Mouse (Mus musculus): ENCODE data around the gene Zfp672. TPM values are rescaled to one million over a fixed set of nuclear protein-coding genes. Genes with fewer than 3 reads are reported as not detected.

The Zfp672 gene
- total and polyA plus RNA-seq, 2 experiments: 18.6 to 20.7 TPM

- no peak overlapping the region for H3K9ac ChIP-seq (ENCODE audit: low read depth, low read length)
- WGBS: 64% methylated on average over 3 of the region's 3 CpGs
- no peak for TF ChIP-seq POLR2A (IDR thresholded peaks at IDR 0.05; ENCODE audit: extremely low read depth, insufficient read depth, low read length)
- no peak for TF ChIP-seq CTCF (IDR thresholded peaks at IDR 0.05; ENCODE audit: low read depth, low read length)
- H3K27me3 ChIP-seq (ENCODE audit: control insufficient read depth, insufficient read depth, low read length): no peaks in the 10 kb centered on the region
- H3K4me3 ChIP-seq (ENCODE audit: insufficient read depth, low read depth, low read length): no peak overlapping the region
- H3K36me3 ChIP-seq (ENCODE audit: control insufficient read depth, insufficient read depth, low read length): no peaks in the 10 kb centered on the region
- H3K4me1 ChIP-seq (ENCODE audit: control insufficient read depth, insufficient read depth, low read length): no peaks in the 10 kb centered on the region
- H3K79me2 ChIP-seq (ENCODE audit: control insufficient read depth, insufficient read depth, low read length): no peaks in the 10 kb centered on the region
- H3K27ac ChIP-seq (replicated peaks; ENCODE audit: insufficient read depth, low read depth, low read length): no peak overlapping the region
- DNase-seq (ENCODE audit: extremely low read depth, low read depth, low spot score): no peak
Observed at GRCm38 (mm10) chr11:58353709-58354108, 23.6 kb upstream of the Zfp672 start.

GRCm38 (mm10) chr11:58352681-58353548 is 22.8 kb upstream of the Zfp672 start:
- no peak for DNase-seq (ENCODE audit: extremely low read depth, low read depth, low spot score)
- Histone ChIP-seq H3K4me1 (ENCODE audit: control insufficient read depth, insufficient read depth, low read length) (no peaks in the 10 kb centered on the region), H3K79me2 (ENCODE audit: control insufficient read depth, insufficient read depth, low read length) (no peaks in the 10 kb centered on the region), H3K4me3 (ENCODE audit: insufficient read depth, low read depth, low read length) (no peak overlapping the region), H3K27me3 (ENCODE audit: control insufficient read depth, insufficient read depth, low read length) (no peaks in the 10 kb centered on the region), H3K9ac (ENCODE audit: low read depth, low read length) (no peak overlapping the region), H3K36me3 (ENCODE audit: control insufficient read depth, insufficient read depth, low read length) (no peaks in the 10 kb centered on the region), H3K27ac (replicated peaks; ENCODE audit: insufficient read depth, low read depth, low read length) (no peak overlapping the region)
- 41% methylated on average over 7 of the region's 7 CpGs for WGBS
- TF ChIP-seq POLR2A (IDR thresholded peaks at IDR 0.05; ENCODE audit: extremely low read depth, insufficient read depth, low read length): no peak
- peak; percentile 11; the same call in 1 of the 2 replicates for TF ChIP-seq CTCF (IDR thresholded peaks at IDR 0.05; ENCODE audit: low read depth, low read length)

- Histone ChIP-seq H3K4me3 (ENCODE audit: insufficient read depth, low read depth, low read length) (no peak overlapping the region), H3K27me3 (ENCODE audit: control insufficient read depth, insufficient read depth, low read length) (no peaks in the 10 kb centered on the region), H3K79me2 (ENCODE audit: control insufficient read depth, insufficient read depth, low read length) (no peaks in the 10 kb centered on the region), H3K36me3 (ENCODE audit: control insufficient read depth, insufficient read depth, low read length) (0 out of 2 replicates have a peak, but pooled peaks cover 3% of the 10 kb centered on the region), H3K27ac (replicated peaks; ENCODE audit: insufficient read depth, low read depth, low read length) (no peak overlapping the region), H3K4me1 (ENCODE audit: control insufficient read depth, insufficient read depth, low read length) (no peaks in the 10 kb centered on the region), H3K9ac (ENCODE audit: low read depth, low read length) (no peak overlapping the region)
- no peak for TF ChIP-seq POLR2A (IDR thresholded peaks at IDR 0.05; ENCODE audit: extremely low read depth, insufficient read depth, low read length)
- TF ChIP-seq CTCF (IDR thresholded peaks at IDR 0.05; ENCODE audit: low read depth, low read length): no peak
- DNase-seq (ENCODE audit: extremely low read depth, low read depth, low spot score): no peak
- 78% methylated on average over 5 of the region's 5 CpGs for WGBS
Observed at GRCm38 (mm10) chr11:58351179-58351578, 21.0 kb upstream of the Zfp672 start.

- Histone ChIP-seq H3K36me3 (ENCODE audit: control insufficient read depth, insufficient read depth, low read length) (0 out of 2 replicates have a peak, but pooled peaks cover 5% of the 10 kb centered on the region), H3K4me1 (ENCODE audit: control insufficient read depth, insufficient read depth, low read length) (no peaks in the 10 kb centered on the region), H3K27me3 (ENCODE audit: control insufficient read depth, insufficient read depth, low read length) (no peaks in the 10 kb centered on the region), H3K79me2 (ENCODE audit: control insufficient read depth, insufficient read depth, low read length) (no peaks in the 10 kb centered on the region), H3K27ac (replicated peaks; ENCODE audit: insufficient read depth, low read depth, low read length) (no peak overlapping the region), H3K4me3 (ENCODE audit: insufficient read depth, low read depth, low read length) (no peak overlapping the region), H3K9ac (ENCODE audit: low read depth, low read length) (no peak overlapping the region)
- 0 out of 2 replicates have a peak, but pooled peaks have one; percentile 10 for TF ChIP-seq CTCF (IDR thresholded peaks at IDR 0.05; ENCODE audit: low read depth, low read length)
- no peak for TF ChIP-seq POLR2A (IDR thresholded peaks at IDR 0.05; ENCODE audit: extremely low read depth, insufficient read depth, low read length)
- WGBS: 82% methylated on average over 4 of the region's 4 CpGs
- no peak for DNase-seq (ENCODE audit: extremely low read depth, low read depth, low spot score)
Observed at GRCm38 (mm10) chr11:58350628-58351027, 20.5 kb upstream of the Zfp672 start.

- no peak for DNase-seq (ENCODE audit: extremely low read depth, low read depth, low spot score)
- H3K27me3 ChIP-seq (ENCODE audit: control insufficient read depth, insufficient read depth, low read length): no peaks in the 10 kb centered on the region
- no peak overlapping the region for H3K27ac ChIP-seq (replicated peaks; ENCODE audit: insufficient read depth, low read depth, low read length)
- TF ChIP-seq CTCF (IDR thresholded peaks at IDR 0.05; ENCODE audit: low read depth, low read length) (no peak), POLR2A (IDR thresholded peaks at IDR 0.05; ENCODE audit: extremely low read depth, insufficient read depth, low read length) (no peak)
- no peaks in the 10 kb centered on the region for H3K79me2 ChIP-seq (ENCODE audit: control insufficient read depth, insufficient read depth, low read length)
- no peaks in the 10 kb centered on the region for H3K4me1 ChIP-seq (ENCODE audit: control insufficient read depth, insufficient read depth, low read length)
- no peak overlapping the region for H3K4me3 ChIP-seq (ENCODE audit: insufficient read depth, low read depth, low read length)
- peaks cover 11% of the 10 kb centered on the region; the same call in 1 of the 2 replicates for H3K36me3 ChIP-seq (ENCODE audit: control insufficient read depth, insufficient read depth, low read length)
- H3K9ac ChIP-seq (ENCODE audit: low read depth, low read length): no peak overlapping the region
- WGBS: 73% methylated on average over 4 of the region's 4 CpGs
Observed at GRCm38 (mm10) chr11:58346745-58347144, 16.6 kb upstream of the Zfp672 start.

- Histone ChIP-seq H3K27ac (replicated peaks; ENCODE audit: insufficient read depth, low read depth, low read length) (no peak overlapping the region), H3K79me2 (ENCODE audit: control insufficient read depth, insufficient read depth, low read length) (peaks cover 11% of the 10 kb centered on the region; the same call in 1 of the 2 replicates), H3K27me3 (ENCODE audit: control insufficient read depth, insufficient read depth, low read length) (no peaks in the 10 kb centered on the region), H3K36me3 (ENCODE audit: control insufficient read depth, insufficient read depth, low read length) (peaks cover 7% of the 10 kb centered on the region), H3K9ac (ENCODE audit: low read depth, low read length) (no peak overlapping the region), H3K4me3 (ENCODE audit: insufficient read depth, low read depth, low read length) (no peak overlapping the region), H3K4me1 (ENCODE audit: control insufficient read depth, insufficient read depth, low read length) (peaks cover 10% of the 10 kb centered on the region)
- 35% methylated on average over 3 of the region's 3 CpGs for WGBS
- no peak for TF ChIP-seq POLR2A (IDR thresholded peaks at IDR 0.05; ENCODE audit: extremely low read depth, insufficient read depth, low read length)
- no peak for TF ChIP-seq CTCF (IDR thresholded peaks at IDR 0.05; ENCODE audit: low read depth, low read length)
- DNase-seq (ENCODE audit: extremely low read depth, low read depth, low spot score): peak; percentile 69
Observed at GRCm38 (mm10) chr11:58334746-58335145, 4.6 kb upstream of the Zfp672 start.

Measured in liver, adult 2 months (tissue).